Mouse (Mus musculus) thymus, adult 2 months (tissue): ENCODE data around the gene Mlkl. TPM values are rescaled to one million over a fixed set of nuclear protein-coding genes. Genes with fewer than 3 reads are reported as not detected.
"Not testable (repeated sequence)": the region's sequence is repeated elsewhere in the genome, so short reads cannot be mapped to it uniquely, and the experiment has no call there.

Experiments
- DNase-seq: peaks from one replicate; pipeline ENCODE4 v3.0.0; 2021
- H3K27ac ChIP-seq: fragments of 200-500 bp; 2 replicates; pipeline ENCODE4 v1.5.1; 2012; ENCODE audit warnings: low read length, control low read depth; ENCODE audit not compliant: control insufficient read depth, insufficient read depth
- H3K27me3 ChIP-seq: fragments of 200-500 bp; 2 replicates; pipeline ENCODE4 v1.6.1; 2012; ENCODE audit warnings: mild to moderate bottlenecking, low read length, moderate library complexity, mixed read lengths; ENCODE audit not compliant: control insufficient read depth, insufficient read depth
- H3K36me3 ChIP-seq: fragments of 200-500 bp; 2 replicates; pipeline ENCODE4 v1.6.1; 2012; ENCODE audit warnings: mild to moderate bottlenecking, low read length, moderate library complexity; ENCODE audit not compliant: control insufficient read depth, insufficient read depth
- H3K4me1 ChIP-seq: fragments of 200-500 bp; replicated peaks from 2 replicates; pipeline ENCODE4 v1.6.1; 2012; ENCODE audit warnings: low read length; ENCODE audit not compliant: control insufficient read depth, insufficient read depth
- H3K4me3 ChIP-seq: fragments of 200-500 bp; 2 replicates; pipeline ENCODE4 v1.5.1; 2012; ENCODE audit warnings: mild to moderate bottlenecking, low read length, control low read depth, moderate library complexity; ENCODE audit not compliant: control insufficient read depth, insufficient read depth
- CTCF ChIP-seq: fragments of 200-500 bp; IDR thresholded peaks from 2 replicates; pipeline ENCODE4 v1.5.1; 2012; ENCODE audit warnings: mild to moderate bottlenecking, control low read depth, low read length, moderate library complexity, borderline replicate concordance; ENCODE audit not compliant: control insufficient read depth, poor library complexity, insufficient read depth; ENCODE audit errors: extremely low read depth
- POLR2A ChIP-seq: fragments of 200-500 bp; IDR thresholded peaks from 2 replicates; pipeline ENCODE4 v1.6.1; 2012; ENCODE audit warnings: mild to moderate bottlenecking, low read length, control low read depth, moderate library complexity; ENCODE audit not compliant: control insufficient read depth, poor library complexity, insufficient read depth; ENCODE audit errors: extremely low read depth
- WGBS: fragments of 180-500 bp; shearing (Covaris S2); methylation state at CpG from one replicate; pipeline ENCODE4 v1.1.7; 2018; 5-methylcytosine and 5-hydroxymethylcytosine counted together
- polyA plus RNA-seq: library from polyadenylated mRNA; depleted of rRNA; stranded (reverse); fragments of >200 nt; gene quantifications from 2 replicates; pipeline ENCODE4 v1.2.3, GENCODE M21; 2012

Gene Mlkl
- polyA plus RNA-seq, 1 experiment, result 0.65 TPM

GRCm38 (mm10) chr8:111337311-111337889, 577 bp downstream of the Mlkl start:
- no peak for TF ChIP-seq CTCF
- TF ChIP-seq POLR2A, result no peak
- peaks cover 7% of the 10 kb centered on the region for H3K4me1 ChIP-seq
- peak overlapping the region; percentile 73 for H3K4me3 ChIP-seq
- no peak for DNase-seq
- no peaks in the 10 kb centered on the region for H3K27me3 ChIP-seq
- no peaks in the 10 kb centered on the region for H3K36me3 ChIP-seq
- H3K27ac ChIP-seq, result no peak overlapping the region
- whole genome bisulfite sequencing, result 6% methylated on average over 17 of the region's 17 CpGs

DNA sequence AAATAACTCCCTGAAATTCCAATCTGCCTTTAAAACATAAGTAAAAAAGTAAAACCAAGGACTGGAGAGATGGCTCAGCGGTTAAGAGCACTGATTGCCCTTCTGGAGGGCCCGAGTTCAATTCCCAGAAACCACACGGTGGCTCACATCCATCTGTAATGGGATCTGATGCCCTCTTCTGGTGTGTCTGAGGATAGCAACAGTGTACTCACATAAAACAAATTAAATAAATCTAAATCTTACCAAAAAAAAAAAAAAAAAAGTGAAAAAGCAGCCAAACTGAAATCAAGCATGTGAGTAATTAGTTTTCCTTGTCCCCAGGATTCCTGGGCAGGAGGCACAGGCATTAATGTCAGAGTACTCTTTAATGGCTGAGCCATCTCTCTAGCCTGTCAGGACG, 1.3 kb downstream of the Mlkl start:
- Histone ChIP-seq H3K36me3 (no peaks in the 10 kb centered on the region), H3K4me1 (peaks cover 7% of the 10 kb centered on the region), H3K27me3 (no peaks in the 10 kb centered on the region), H3K27ac (no peak overlapping the region), H3K4me3 (no peak overlapping the region)
- TF ChIP-seq POLR2A, result no peak
- no peak for DNase-seq
- WGBS, result 77% methylated on average over 4 of the region's 4 CpGs

DNA sequence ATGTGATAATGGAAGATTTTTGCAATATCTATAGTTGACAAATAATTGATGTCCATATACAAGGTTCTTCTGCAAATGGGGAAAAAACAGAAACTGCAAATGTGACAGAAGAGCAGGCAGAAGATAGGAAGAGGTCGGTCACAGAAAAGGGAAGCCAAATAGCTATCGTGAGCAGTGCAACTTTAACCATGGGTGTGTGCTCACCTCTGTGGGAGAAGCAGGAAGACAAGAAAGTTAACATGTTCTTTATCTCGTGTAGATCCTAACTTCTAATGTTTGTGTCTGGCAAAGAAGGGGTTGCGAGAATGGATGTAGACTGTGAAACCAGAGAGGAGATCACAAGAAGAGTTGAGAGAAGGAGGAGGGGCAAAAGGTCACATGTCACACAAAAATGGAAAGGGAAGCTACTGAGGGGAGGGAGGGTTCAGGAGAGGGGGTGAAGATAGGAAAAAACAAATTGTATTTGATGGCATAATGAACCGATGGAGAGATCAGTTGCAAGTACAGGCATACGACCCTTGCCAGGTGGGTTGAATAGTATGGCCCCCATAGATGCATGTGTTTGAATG, 12.7 kb downstream of the Mlkl start:
- DNase-seq, result no peak
- TF ChIP-seq CTCF (no peak), POLR2A (no peak)
- Histone ChIP-seq H3K27ac (no peak overlapping the region), H3K4me3 (no peak overlapping the region), H3K36me3 (no peaks in the 10 kb centered on the region), H3K27me3 (no peaks in the 10 kb centered on the region), H3K4me1 (no peaks in the 10 kb centered on the region)
- WGBS, result 75% methylated on average over 6 of the region's 6 CpGs

DNA sequence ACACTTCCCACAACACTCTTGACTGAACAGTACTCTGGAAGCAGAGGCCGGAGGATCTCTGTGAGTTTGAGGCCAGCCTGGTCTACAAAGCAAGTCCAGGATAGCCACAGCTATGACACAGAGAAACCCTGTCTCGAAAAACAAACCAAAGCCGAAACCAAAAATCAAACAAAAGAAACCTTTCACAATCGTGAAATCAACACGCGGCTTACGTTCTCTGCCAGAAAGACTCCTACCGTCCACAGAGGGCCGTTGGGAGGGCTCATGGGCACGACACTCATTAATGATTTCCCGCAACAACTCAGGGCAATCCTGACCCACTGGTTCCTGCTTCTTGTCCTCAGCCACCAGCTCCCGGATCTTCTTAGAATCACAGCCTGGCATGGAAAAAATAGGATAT, 23.2 kb downstream of the Mlkl start:
- DNase-seq, result no peak
- no peaks in the 10 kb centered on the region for H3K4me1 ChIP-seq
- WGBS, result 96% methylated on average over 12 of the region's 12 CpGs
- TF ChIP-seq CTCF, result no peak
- no peak for TF ChIP-seq POLR2A
- H3K27me3 ChIP-seq, result no peaks in the 10 kb centered on the region
- H3K4me3 ChIP-seq, result no peak overlapping the region
- no peaks in the 10 kb centered on the region for H3K36me3 ChIP-seq
- H3K27ac ChIP-seq, result no peak overlapping the region

GRCm38 (mm10) chr8:111313961-111314360, 24.0 kb downstream of the Mlkl start:
- DNase-seq, H3K4me1 ChIP-seq, H3K27me3 ChIP-seq, H3K27ac ChIP-seq, H3K36me3 ChIP-seq, H3K4me3 ChIP-seq: not testable (repeated sequence)
- 98% methylated on average over 6 of the region's 6 CpGs for WGBS

- H3K4me1 ChIP-seq, result no peaks in the 10 kb centered on the region
- no peak overlapping the region for H3K27ac ChIP-seq
- no peak for TF ChIP-seq CTCF
- no peak for TF ChIP-seq POLR2A
- WGBS, result 87% methylated on average over 3 of the region's 3 CpGs
- H3K27me3 ChIP-seq, result no peaks in the 10 kb centered on the region
- no peaks in the 10 kb centered on the region for H3K36me3 ChIP-seq
- no peak overlapping the region for H3K4me3 ChIP-seq
- no peak for DNase-seq
Observed at GRCm38 (mm10) chr8:111312758-111313162, 25.2 kb downstream of the Mlkl start.

DNA sequence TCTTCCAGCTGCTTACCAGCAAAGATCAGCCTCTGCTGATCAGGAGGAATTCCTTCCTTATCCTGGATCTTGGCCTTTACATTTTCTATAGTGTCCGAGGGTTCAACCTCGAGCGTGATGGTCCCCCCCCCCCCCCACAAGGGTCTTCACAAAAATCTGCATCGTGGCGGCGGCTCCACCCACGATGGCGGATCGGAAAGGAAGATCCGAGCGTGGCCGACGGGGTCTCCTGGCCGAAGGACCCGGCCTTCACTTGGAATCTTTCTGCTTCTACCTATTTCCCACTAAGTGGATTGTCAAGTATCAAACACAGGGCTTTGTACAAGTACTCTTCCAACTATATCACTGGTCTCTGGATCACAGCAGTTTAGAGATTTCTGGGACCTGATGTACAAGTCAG, 28.0 kb downstream of the Mlkl start:
- not testable (repeated sequence) for DNase-seq, H3K36me3 ChIP-seq, H3K4me1 ChIP-seq, H3K27me3 ChIP-seq, H3K4me3 ChIP-seq, H3K27ac ChIP-seq
- WGBS, result 91% methylated on average over 15 of the region's 15 CpGs
